Mouse (Mus musculus): Measurements from ENCODE around the gene Rnaseh1. TPM values are rescaled to one million over a fixed set of nuclear protein-coding genes. Genes with fewer than 3 reads are reported as not detected.

The Rnaseh1 gene
- polyA plus RNA-seq, 1 experiment from 2014 or later = 31.7 TPM

DNA sequence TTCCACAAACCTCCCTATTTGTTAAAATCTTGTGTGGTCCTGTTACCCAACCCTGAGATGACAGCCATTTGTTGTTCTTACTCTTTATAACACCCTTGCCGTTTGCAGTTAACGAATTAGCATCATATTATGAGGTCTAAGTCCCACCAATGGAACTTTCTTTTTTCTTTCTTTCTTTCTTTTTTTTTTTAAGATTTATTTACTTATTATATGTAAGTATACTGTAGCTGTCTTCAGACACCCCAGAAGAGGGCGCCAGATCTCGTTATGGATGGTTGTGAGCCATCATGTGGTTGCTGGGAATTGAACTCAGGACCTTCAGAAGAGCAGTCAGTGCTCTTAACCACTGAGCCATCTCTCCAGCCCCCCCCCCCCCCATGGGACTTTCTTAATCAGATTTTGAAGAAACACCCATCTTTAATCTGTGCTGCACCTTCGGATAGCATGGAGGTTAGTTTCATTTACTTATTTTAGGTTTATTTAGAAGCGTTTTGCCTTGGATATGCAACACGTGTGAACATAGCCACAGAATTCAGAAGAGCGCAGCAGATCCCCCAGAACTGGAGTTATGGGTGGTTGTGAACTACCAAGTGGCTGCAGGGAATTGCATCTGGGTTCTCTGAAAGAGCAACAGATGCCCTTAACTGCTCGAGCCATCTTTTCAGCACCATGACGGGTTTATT lies 24.8 kb downstream of the Rnaseh1 start:
- Histone ChIP-seq H3K27me3 (no peaks in the 10 kb centered on the region), H3K9ac (0 out of 2 replicates have a peak overlapping the region, but pooled peaks have one; percentile 77), H3K9me3 (no peaks in the 10 kb centered on the region), H3K4me2 (peak overlapping the region; percentile 68), H3K36me3 (peaks cover 17% of the 10 kb centered on the region), H3K27ac (peak overlapping the region; percentile 97; the same call in 1 of the 2 replicates), H3K4me3 (peak overlapping the region; percentile 57; the same call in 1 of the 2 replicates), H3K4me1 (peaks cover 12% of the 10 kb centered on the region)
- no peak for ATAC-seq (ENCODE audit: insufficient number of reproducible peaks, insufficient read depth, low FRiP score, low TSS enrichment, low read depth)
- 81% methylated on average over 10 of the region's 10 CpGs for WGBS

- Histone ChIP-seq H3K27ac (peak within 1 kb of the TSS; percentile 97), H3K4me1 (peaks cover 12% of the 10 kb centered on the region), H3K9me3 (no peaks in the 10 kb centered on the region), H3K4me3 (peak within 1 kb of the TSS; percentile 57), H3K36me3 (peaks cover 25% of the 10 kb centered on the region), H3K9ac (peak within 1 kb of the TSS; percentile 77), H3K27me3 (no peaks in the 10 kb centered on the region), H3K4me2 (peak within 1 kb of the TSS; percentile 68)
- 3% methylated on average over 53 of the region's 53 CpGs for WGBS
- peak; percentile 93 for ATAC-seq (ENCODE audit: insufficient number of reproducible peaks, insufficient read depth, low FRiP score, low TSS enrichment, low read depth)
Measured at GRCm38 (mm10) chr12:28675121-28675924, 25.9 kb downstream of the Rnaseh1 start, which contains the start of gene Adi1. Adi1 (plus strand) TSS chr12:28675231.

- Histone ChIP-seq H3K4me2 (peak overlapping the region; percentile 68), H3K27me3 (no peaks in the 10 kb centered on the region), H3K4me1 (peaks cover 12% of the 10 kb centered on the region), H3K9me3 (no peaks in the 10 kb centered on the region), H3K27ac (peak overlapping the region; percentile 97), H3K4me3 (peak overlapping the region; percentile 57), H3K36me3 (peaks cover 29% of the 10 kb centered on the region), H3K9ac (peak overlapping the region; percentile 77)
- 61% methylated on average over 5 of the region's 5 CpGs for WGBS
- no peak for ATAC-seq (ENCODE audit: insufficient number of reproducible peaks, insufficient read depth, low FRiP score, low TSS enrichment, low read depth)
Measured at GRCm38 (mm10) chr12:28675925-28676209, 26.5 kb downstream of the Rnaseh1 start.

DNA sequence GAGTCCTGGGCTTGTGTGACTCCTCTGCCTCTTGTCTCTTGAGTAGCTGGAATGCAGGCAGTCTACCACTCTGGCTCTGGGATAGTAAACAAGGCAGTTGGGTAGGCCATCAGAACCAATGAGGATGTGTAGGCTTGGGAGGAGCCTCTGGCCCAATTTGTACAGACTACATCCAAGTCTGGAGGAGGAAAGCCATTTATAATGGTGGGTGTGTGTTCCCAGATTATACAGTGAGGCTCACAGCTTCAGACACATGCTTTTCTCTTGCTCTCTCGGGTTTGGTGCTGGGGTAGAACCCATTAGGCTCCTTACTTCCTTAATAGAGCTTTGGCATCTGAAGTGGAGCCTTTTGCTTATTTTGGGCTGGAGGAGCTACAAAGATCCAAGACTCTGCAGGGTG lies 35.3 kb downstream of the Rnaseh1 start:
- Histone ChIP-seq H3K9ac (no peak overlapping the region), H3K27ac (no peak overlapping the region), H3K27me3 (no peaks in the 10 kb centered on the region), H3K36me3 (peaks cover 42% of the 10 kb centered on the region), H3K4me3 (no peak overlapping the region), H3K9me3 (no peaks in the 10 kb centered on the region), H3K4me1 (no peaks in the 10 kb centered on the region), H3K4me2 (no peak overlapping the region)
- 91% methylated on average over 1 of the region's 1 CpGs for WGBS
- no peak for ATAC-seq (ENCODE audit: insufficient number of reproducible peaks, insufficient read depth, low FRiP score, low TSS enrichment, low read depth)

- WGBS = 73% methylated on average over 3 of the region's 3 CpGs
- no peak overlapping the region for H3K9ac ChIP-seq
Measured at GRCm38 (mm10) chr12:28685771-28686170, 36.4 kb downstream of the Rnaseh1 start.

GRCm38 (mm10) chr12:28686199-28686879 lies 36.9 kb downstream of the Rnaseh1 start:
- H3K9ac ChIP-seq = no peak overlapping the region
- no peak overlapping the region for H3K27ac ChIP-seq
- WGBS = 57% methylated on average over 8 of the region's 8 CpGs
- H3K9me3 ChIP-seq = no peaks in the 10 kb centered on the region
- no peak for ATAC-seq (ENCODE audit: insufficient number of reproducible peaks, insufficient read depth, low FRiP score, low TSS enrichment, low read depth)
- no peaks in the 10 kb centered on the region for H3K4me1 ChIP-seq
- H3K27me3 ChIP-seq = no peaks in the 10 kb centered on the region
- peaks cover 50% of the 10 kb centered on the region for H3K36me3 ChIP-seq
- no peak overlapping the region for H3K4me2 ChIP-seq
- H3K4me3 ChIP-seq = no peak overlapping the region

More at GRCm38 (mm10) chr12:28685771-28686170, 36.4 kb downstream of the Rnaseh1 start:
- H3K4me1 ChIP-seq = no peaks in the 10 kb centered on the region
- no peak overlapping the region for H3K4me3 ChIP-seq
- H3K9me3 ChIP-seq = no peaks in the 10 kb centered on the region
- peaks cover 46% of the 10 kb centered on the region for H3K36me3 ChIP-seq
- ATAC-seq (ENCODE audit: insufficient number of reproducible peaks, insufficient read depth, low FRiP score, low TSS enrichment, low read depth) = no peak
- no peaks in the 10 kb centered on the region for H3K27me3 ChIP-seq
- H3K4me2 ChIP-seq = no peak overlapping the region
- H3K27ac ChIP-seq = no peak overlapping the region

GRCm38 (mm10) chr12:28688996-28689395 lies 39.6 kb downstream of the Rnaseh1 start:
- ATAC-seq (ENCODE audit: insufficient number of reproducible peaks, insufficient read depth, low FRiP score, low TSS enrichment, low read depth) = no peak
- no peaks in the 10 kb centered on the region for H3K4me1 ChIP-seq
- no peak overlapping the region for H3K4me2 ChIP-seq
- H3K9me3 ChIP-seq = no peaks in the 10 kb centered on the region
- H3K9ac ChIP-seq = no peak overlapping the region
- WGBS = 90% methylated on average over 6 of the region's 6 CpGs
- H3K36me3 ChIP-seq = peaks cover 55% of the 10 kb centered on the region
- H3K27ac ChIP-seq = no peak overlapping the region
- H3K27me3 ChIP-seq = no peaks in the 10 kb centered on the region
- no peak overlapping the region for H3K4me3 ChIP-seq

GRCm38 (mm10) chr12:28690730-28691129 lies 41.3 kb downstream of the Rnaseh1 start:
- H3K4me1 ChIP-seq = no peaks in the 10 kb centered on the region
- no peak for ATAC-seq (ENCODE audit: insufficient number of reproducible peaks, insufficient read depth, low FRiP score, low TSS enrichment, low read depth)
- peaks cover 63% of the 10 kb centered on the region for H3K36me3 ChIP-seq
- H3K4me2 ChIP-seq = no peak overlapping the region
- H3K4me3 ChIP-seq = no peak overlapping the region
- H3K9ac ChIP-seq = no peak overlapping the region
- WGBS = 93% methylated on average over 7 of the region's 7 CpGs
- no peaks in the 10 kb centered on the region for H3K9me3 ChIP-seq
- H3K27ac ChIP-seq = no peak overlapping the region
- no peaks in the 10 kb centered on the region for H3K27me3 ChIP-seq

- Histone ChIP-seq H3K4me2 (no peak overlapping the region), H3K9ac (no peak overlapping the region), H3K4me3 (no peak overlapping the region), H3K27ac (no peak overlapping the region), H3K4me1 (no peaks in the 10 kb centered on the region), H3K27me3 (no peaks in the 10 kb centered on the region), H3K9me3 (no peaks in the 10 kb centered on the region), H3K36me3 (peaks cover 74% of the 10 kb centered on the region)
- no peak for ATAC-seq (ENCODE audit: insufficient number of reproducible peaks, insufficient read depth, low FRiP score, low TSS enrichment, low read depth)
- 87% methylated on average over 3 of the region's 3 CpGs for WGBS
Measured at GRCm38 (mm10) chr12:28693738-28694137, 44.3 kb downstream of the Rnaseh1 start.

GRCm38 (mm10) chr12:28694231-28694630 lies 44.8 kb downstream of the Rnaseh1 start:
- no peak overlapping the region for H3K4me2 ChIP-seq
- H3K27me3 ChIP-seq = no peaks in the 10 kb centered on the region
- ATAC-seq (ENCODE audit: insufficient number of reproducible peaks, insufficient read depth, low FRiP score, low TSS enrichment, low read depth) = no peak
- WGBS = 84% methylated on average over 2 of the region's 2 CpGs
- H3K27ac ChIP-seq = no peak overlapping the region
- no peaks in the 10 kb centered on the region for H3K4me1 ChIP-seq
- H3K9me3 ChIP-seq = no peaks in the 10 kb centered on the region
- H3K36me3 ChIP-seq = peaks cover 69% of the 10 kb centered on the region
- no peak overlapping the region for H3K4me3 ChIP-seq
- 0 out of 2 replicates have a peak overlapping the region, but pooled peaks have one; percentile 21 for H3K9ac ChIP-seq

- WGBS = 91% methylated on average over 7 of the region's 7 CpGs
- H3K27me3 ChIP-seq = no peaks in the 10 kb centered on the region
- no peaks in the 10 kb centered on the region for H3K4me1 ChIP-seq
- H3K4me2 ChIP-seq = no peak overlapping the region
- no peaks in the 10 kb centered on the region for H3K9me3 ChIP-seq
- peaks cover 63% of the 10 kb centered on the region for H3K36me3 ChIP-seq
- no peak overlapping the region for H3K9ac ChIP-seq
- H3K4me3 ChIP-seq = no peak overlapping the region
- no peak overlapping the region for H3K27ac ChIP-seq
- ATAC-seq (ENCODE audit: insufficient number of reproducible peaks, insufficient read depth, low FRiP score, low TSS enrichment, low read depth) = no peak
Measured at GRCm38 (mm10) chr12:28694776-28695175, 45.4 kb downstream of the Rnaseh1 start.

All from embryonic facial prominence, embryonic 13.5 days (tissue).